Mouse (Mus musculus) midbrain, embryonic 14.5 days (tissue): ENCODE results near the gene Dab1. TPM values are rescaled to one million over a fixed set of nuclear protein-coding genes. Genes with fewer than 3 reads are reported as not detected.
A peak's percentile ranks its signal among the peaks of the same experiment; 100 is the strongest.

ENCODE experiments used
- ATAC-seq: fragments of 200-750 bp; cut with Nextera tagmentation; 2 replicates; pipeline ENCODE4 v1.8.0; 2017; ENCODE audit warnings: moderate number of reproducible peaks, moderate library complexity; ENCODE audit not compliant: low FRiP score, low TSS enrichment
- DNase-seq: peaks from one replicate; pipeline ENCODE4 v3.0.0-alpha.2; 2015
- H3K27ac ChIP-seq: fragments of 300-500 bp; sonication (generic); replicated peaks from 2 replicates; pipeline ENCODE4 v1.5.1; 2014; ENCODE audit warnings: mild to moderate bottlenecking, low read depth, low read length, moderate library complexity
- H3K27me3 ChIP-seq: fragments of 300-500 bp; sonication (generic); 2 replicates; pipeline ENCODE4 v1.6.1; 2014; ENCODE audit warnings: low read length, control low read depth, mixed read lengths; ENCODE audit not compliant: control insufficient read depth, insufficient read depth
- H3K36me3 ChIP-seq: fragments of 300-500 bp; sonication (generic); 2 replicates; pipeline ENCODE4 v1.6.1; 2014; ENCODE audit warnings: low read length, control low read depth; ENCODE audit not compliant: control insufficient read depth, insufficient read depth
- H3K4me1 ChIP-seq: fragments of 300-500 bp; sonication (generic); 2 replicates; pipeline ENCODE4 v1.6.1; 2014; ENCODE audit warnings: mild to moderate bottlenecking, antibody characterized with exemption, low read length, control low read depth; ENCODE audit not compliant: control insufficient read depth, insufficient read depth
- H3K4me2 ChIP-seq: fragments of 300-500 bp; sonication (generic); 2 replicates; pipeline ENCODE4 v1.6.1; 2014; ENCODE audit warnings: mild to moderate bottlenecking, low read length, moderate library complexity
- H3K4me3 ChIP-seq: fragments of 300-500 bp; sonication (generic); replicated peaks from 2 replicates; pipeline ENCODE4 v1.5.1; 2014; ENCODE audit warnings: low read depth, low read length
- H3K9ac ChIP-seq: fragments of 300-500 bp; sonication (generic); replicated peaks from 2 replicates; pipeline ENCODE4 v1.6.1; 2014; ENCODE audit warnings: mild to moderate bottlenecking, low read length, moderate library complexity
- H3K9me3 ChIP-seq: fragments of 300-500 bp; sonication (generic); 2 replicates; pipeline ENCODE4 v1.6.1; 2016; ENCODE audit warnings: low read length, control low read depth, mixed read lengths; ENCODE audit not compliant: control insufficient read depth
- WGBS: fragments of 180-500 bp; shearing (Covaris S2); extraction: QIAGEN DNeasy Blood & Tissue Kit; methylation state at CpG from one replicate; pipeline ENCODE4 v1.1.7; 2014; 5-methylcytosine and 5-hydroxymethylcytosine counted together
- polyA plus RNA-seq: library from polyadenylated mRNA; unstranded; fragments of >200 nt; fragmentation: Nextera tagmentation; extraction: Ambion mirVana; gene quantifications from 2 replicates; pipeline ENCODE4 v1.2.1, GENCODE M21; 2014

Dab1 gene
- polyA plus RNA-seq, 1 experiment from 2014 or later: 146 TPM

DNA sequence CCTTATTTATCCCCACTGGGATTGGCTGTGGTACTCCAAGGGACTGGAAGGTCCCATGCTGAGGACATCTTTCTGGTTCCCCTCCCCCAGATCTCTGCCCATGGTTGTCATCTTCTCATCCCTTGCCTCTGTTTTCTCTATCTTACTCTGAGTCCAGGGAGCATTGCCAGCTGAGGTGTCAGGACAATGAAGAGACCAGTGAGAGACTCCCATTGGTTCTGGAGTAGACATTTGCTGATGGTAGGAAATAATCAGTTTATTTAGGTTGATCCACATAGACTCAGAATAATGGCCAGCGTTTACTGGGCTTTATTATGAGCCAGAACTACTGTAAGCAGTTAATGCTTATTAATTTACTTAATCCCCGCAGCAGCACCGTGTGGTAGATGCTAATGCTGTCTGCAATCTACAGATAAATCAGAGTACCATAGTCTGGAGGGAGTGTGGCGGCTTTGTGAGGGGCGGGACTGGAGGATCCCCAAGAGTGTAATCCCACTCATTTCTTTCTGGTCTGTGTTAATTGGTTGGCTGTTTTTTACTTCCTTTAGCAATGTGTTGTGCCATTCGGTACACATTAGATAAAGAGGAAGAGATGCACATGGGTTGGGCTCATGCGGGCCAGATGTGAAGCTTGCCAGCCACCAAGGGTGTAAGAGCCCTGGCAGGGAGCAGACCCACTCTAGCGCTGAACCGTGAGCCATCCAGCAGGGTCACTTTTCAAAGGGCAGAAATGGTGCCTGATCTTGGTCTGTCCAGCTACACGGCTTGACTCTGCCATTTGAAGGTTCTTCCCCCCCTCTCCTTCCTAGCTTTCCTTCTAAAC, 824.0 kb downstream of the Dab1 start:
- peak; percentile 56 for DNase-seq
- ATAC-seq: peak; percentile 66
- H3K9me3 ChIP-seq: no peaks in the 10 kb centered on the region
- H3K27ac ChIP-seq: peak overlapping the region; percentile 5; the same call in 1 of the 2 replicates
- no peak overlapping the region for H3K4me3 ChIP-seq
- H3K9ac ChIP-seq: no peak overlapping the region
- WGBS: 36% methylated on average over 10 of the region's 10 CpGs
- H3K4me2 ChIP-seq: no peak overlapping the region
- no peaks in the 10 kb centered on the region for H3K27me3 ChIP-seq
- no peaks in the 10 kb centered on the region for H3K36me3 ChIP-seq
- H3K4me1 ChIP-seq: peaks cover 42% of the 10 kb centered on the region

DNA sequence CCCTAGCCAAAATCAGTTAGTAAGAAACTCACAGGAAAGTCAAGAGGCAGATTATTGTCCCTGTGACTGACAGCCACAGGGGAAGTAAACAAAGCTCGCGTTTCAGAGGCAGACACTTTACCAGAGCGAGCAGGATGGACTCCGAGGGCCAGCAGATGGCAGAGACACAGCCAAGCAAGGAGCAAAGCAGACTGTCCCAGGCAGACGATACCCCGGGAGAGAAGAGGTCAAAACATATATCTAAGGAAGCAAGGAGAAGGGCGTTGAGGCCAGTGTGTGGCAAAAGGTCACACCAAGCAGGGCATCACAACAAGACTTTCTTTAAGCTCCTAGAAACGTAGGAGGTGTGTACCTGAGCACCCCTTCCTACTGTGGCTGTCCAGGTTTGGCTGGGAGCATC, 824.6 kb downstream of the Dab1 start:
- Histone ChIP-seq H3K4me2 (no peak overlapping the region), H3K4me1 (peaks cover 42% of the 10 kb centered on the region), H3K9me3 (no peaks in the 10 kb centered on the region), H3K4me3 (no peak overlapping the region), H3K27me3 (no peaks in the 10 kb centered on the region), H3K9ac (no peak overlapping the region), H3K27ac (0 out of 2 replicates have a peak overlapping the region, but pooled peaks have one; percentile 5), H3K36me3 (no peaks in the 10 kb centered on the region)
- WGBS: 41% methylated on average over 8 of the region's 8 CpGs
- no peak for ATAC-seq
- no peak for DNase-seq

GRCm38 (mm10) chr4:104444985-104445384, 825.8 kb downstream of the Dab1 start:
- Histone ChIP-seq H3K27me3 (no peaks in the 10 kb centered on the region), H3K9ac (no peak overlapping the region), H3K36me3 (no peaks in the 10 kb centered on the region), H3K4me3 (no peak overlapping the region), H3K4me2 (no peak overlapping the region), H3K27ac (no peak overlapping the region), H3K4me1 (peaks cover 37% of the 10 kb centered on the region), H3K9me3 (no peaks in the 10 kb centered on the region)
- DNase-seq (no peak), ATAC-seq (no peak)
- 51% methylated on average over 2 of the region's 2 CpGs for WGBS

- DNase-seq (no peak), ATAC-seq (no peak)
- Histone ChIP-seq H3K4me3 (no peak overlapping the region), H3K9me3 (no peaks in the 10 kb centered on the region), H3K27me3 (no peaks in the 10 kb centered on the region), H3K9ac (no peak overlapping the region), H3K4me2 (no peak overlapping the region), H3K27ac (no peak overlapping the region), H3K36me3 (no peaks in the 10 kb centered on the region), H3K4me1 (peaks cover 38% of the 10 kb centered on the region)
- WGBS: 95% methylated on average over 1 of the region's 1 CpGs
Measured at GRCm38 (mm10) chr4:104448199-104448598, 829.0 kb downstream of the Dab1 start.

- no peaks in the 10 kb centered on the region for H3K36me3 ChIP-seq
- peaks cover 24% of the 10 kb centered on the region for H3K4me1 ChIP-seq
- WGBS: 63% methylated on average over 9 of the region's 9 CpGs
- no peak overlapping the region for H3K4me3 ChIP-seq
- H3K9ac ChIP-seq: no peak overlapping the region
- DNase-seq (no peak), ATAC-seq (no peak)
- no peak overlapping the region for H3K4me2 ChIP-seq
- no peaks in the 10 kb centered on the region for H3K9me3 ChIP-seq
- H3K27ac ChIP-seq: no peak overlapping the region
- H3K27me3 ChIP-seq: no peaks in the 10 kb centered on the region
Measured at GRCm38 (mm10) chr4:104450645-104451044, 831.5 kb downstream of the Dab1 start.

DNA sequence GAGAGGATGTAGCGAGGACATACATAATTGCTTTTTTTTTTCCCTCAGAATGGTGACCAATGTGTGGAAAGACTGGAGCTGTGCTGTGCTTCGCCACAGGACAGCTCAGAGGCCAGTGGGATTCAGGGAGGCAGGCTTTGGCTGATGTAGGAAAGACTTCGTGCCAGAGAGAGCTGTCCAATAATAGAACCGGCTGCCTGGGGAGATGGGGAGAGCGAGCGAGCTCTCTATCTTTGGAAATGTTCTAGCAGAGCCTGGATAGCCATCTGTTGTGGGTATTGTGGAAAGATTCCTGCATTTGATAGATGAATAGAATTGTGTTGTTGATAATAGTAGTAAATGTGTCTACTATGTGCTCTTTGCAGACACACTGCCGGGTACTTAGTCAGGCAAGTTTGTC, 833.4 kb downstream of the Dab1 start:
- DNase-seq: peak; percentile 49
- no peak overlapping the region for H3K9ac ChIP-seq
- no peak for ATAC-seq
- 54% methylated on average over 7 of the region's 7 CpGs for WGBS
- no peak overlapping the region for H3K4me3 ChIP-seq
- H3K4me2 ChIP-seq: no peak overlapping the region
- H3K27ac ChIP-seq: no peak overlapping the region; the same call in 1 of the 2 replicates
- no peaks in the 10 kb centered on the region for H3K9me3 ChIP-seq
- H3K36me3 ChIP-seq: no peaks in the 10 kb centered on the region
- no peaks in the 10 kb centered on the region for H3K27me3 ChIP-seq
- H3K4me1 ChIP-seq: peaks cover 21% of the 10 kb centered on the region

DNA sequence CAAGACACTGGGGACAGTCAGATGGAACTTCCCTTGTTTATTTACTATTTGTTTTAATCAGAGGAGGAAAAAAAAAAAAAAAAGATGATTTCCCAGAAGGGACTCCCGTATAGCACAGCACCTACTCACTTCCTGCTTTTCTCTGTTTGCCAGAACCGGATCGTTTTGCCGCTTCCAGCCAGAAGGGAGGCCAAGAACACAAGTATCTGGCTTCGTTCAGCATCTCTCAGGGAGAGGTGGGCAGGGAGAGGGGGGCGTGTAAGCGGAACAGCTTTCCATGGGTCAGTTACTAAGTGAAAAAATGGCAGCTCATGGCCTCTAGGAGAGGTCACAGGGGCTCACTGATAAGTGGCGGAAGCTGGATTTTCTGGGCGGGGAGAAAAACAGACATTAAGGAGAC, 836.0 kb downstream of the Dab1 start:
- no peaks in the 10 kb centered on the region for H3K36me3 ChIP-seq
- ATAC-seq (no peak), DNase-seq (no peak)
- H3K9ac ChIP-seq: no peak overlapping the region
- H3K27me3 ChIP-seq: no peaks in the 10 kb centered on the region
- H3K4me2 ChIP-seq: no peak overlapping the region
- peaks cover 17% of the 10 kb centered on the region for H3K4me1 ChIP-seq
- 0 out of 2 replicates have a peak overlapping the region, but pooled peaks have one; percentile 32 for H3K27ac ChIP-seq
- no peak overlapping the region for H3K4me3 ChIP-seq
- H3K9me3 ChIP-seq: no peaks in the 10 kb centered on the region
- 66% methylated on average over 9 of the region's 9 CpGs for WGBS

GRCm38 (mm10) chr4:104455760-104456159, 836.6 kb downstream of the Dab1 start:
- Histone ChIP-seq H3K4me2 (no peak overlapping the region), H3K9me3 (no peaks in the 10 kb centered on the region), H3K4me1 (peaks cover 12% of the 10 kb centered on the region), H3K9ac (no peak overlapping the region), H3K27ac (0 out of 2 replicates have a peak overlapping the region, but pooled peaks have one; percentile 32), H3K27me3 (no peaks in the 10 kb centered on the region), H3K4me3 (no peak overlapping the region), H3K36me3 (no peaks in the 10 kb centered on the region)
- DNase-seq (no peak), ATAC-seq (no peak)
- WGBS: 78% methylated on average over 3 of the region's 3 CpGs
